Mouse (Mus musculus) small intestine, adult 2 months (tissue): ENCODE results near the gene Slc17a7. TPM values are rescaled to one million over a fixed set of nuclear protein-coding genes. Genes with fewer than 3 reads are reported as not detected.

Source experiments
- H3K27ac ChIP-seq: fragments of 200-500 bp; 2 replicates; pipeline ENCODE4 v1.5.1; 2012; ENCODE audit warnings: low read depth, low read length, control low read depth, inconsistent platforms; ENCODE audit not compliant: insufficient read depth
- H3K27me3 ChIP-seq: fragments of 200-500 bp; 2 replicates; pipeline ENCODE4 v1.6.1; 2012; ENCODE audit warnings: mild to moderate bottlenecking, moderate library complexity, low read length, inconsistent platforms; ENCODE audit not compliant: control insufficient read depth, insufficient read depth
- H3K36me3 ChIP-seq: fragments of 200-500 bp; 2 replicates; pipeline ENCODE4 v1.6.1; 2012; ENCODE audit warnings: mild to moderate bottlenecking, low read length, control low read depth, inconsistent platforms; ENCODE audit not compliant: control insufficient read depth, insufficient read depth
- H3K4me1 ChIP-seq: fragments of 200-500 bp; 2 replicates; pipeline ENCODE4 v1.6.1; 2012; ENCODE audit warnings: low read length, inconsistent platforms, mixed read lengths; ENCODE audit not compliant: control insufficient read depth, insufficient read depth, insufficient read length
- H3K4me3 ChIP-seq: fragments of 200-500 bp; 2 replicates; pipeline ENCODE4 v1.5.1; 2012; ENCODE audit warnings: low read depth, mild to moderate bottlenecking, control low read depth, inconsistent platforms, low read length, moderate library complexity
- CTCF ChIP-seq: fragments of 200-500 bp; IDR thresholded peaks from 2 replicates; pipeline ENCODE4 v1.5.1; 2012; ENCODE audit warnings: low read depth, mild to moderate bottlenecking, control low read depth, inconsistent platforms, low read length, moderate library complexity, mixed read lengths; ENCODE audit not compliant: insufficient replicate concordance, insufficient read length; ENCODE audit errors: extremely low read depth
- POLR2A ChIP-seq: fragments of 200-500 bp; IDR thresholded peaks from 2 replicates; pipeline ENCODE4 v1.6.1; 2012; ENCODE audit warnings: low read depth, mild to moderate bottlenecking, control low read depth, inconsistent platforms, low read length, moderate library complexity
- WGBS: fragments of 180-500 bp; shearing (Covaris S2); methylation state at CpG from one replicate; pipeline ENCODE4 v1.1.7; 2018; 5-methylcytosine and 5-hydroxymethylcytosine counted together
- polyA plus RNA-seq: library from polyadenylated mRNA; depleted of rRNA; stranded (reverse); fragments of >200 nt; gene quantifications from 2 replicates; pipeline ENCODE4 v1.2.3, GENCODE M21; 2012

Gene Slc17a7
- polyA plus RNA-seq, 1 experiment, result 0.09 TPM

DNA sequence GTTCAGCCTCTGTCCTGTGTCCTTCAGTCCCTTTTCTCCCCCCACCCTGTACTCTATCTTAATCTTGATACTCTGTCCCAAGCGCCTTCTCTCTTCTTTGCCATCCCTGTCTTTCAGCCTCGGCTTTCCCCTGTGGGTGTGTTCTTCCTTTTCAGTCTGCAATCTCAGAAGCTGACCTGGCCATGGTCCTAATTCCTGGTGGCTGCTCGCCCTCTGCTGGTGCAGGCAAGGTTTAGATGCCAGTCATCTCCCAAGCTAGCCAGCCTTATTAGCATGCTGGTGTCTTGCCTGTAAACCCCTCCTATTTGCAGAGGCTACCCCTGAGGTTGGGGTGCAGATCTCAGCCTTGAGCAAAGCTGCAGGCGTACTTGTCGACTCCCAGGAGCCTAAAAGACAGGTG, 34.7 kb downstream of the Slc17a7 start:
- Histone ChIP-seq H3K4me3 (no peak overlapping the region), H3K27ac (no peak overlapping the region), H3K36me3 (no peaks in the 10 kb centered on the region), H3K4me1 (no peaks in the 10 kb centered on the region), H3K27me3 (no peaks in the 10 kb centered on the region)
- TF ChIP-seq CTCF, result peak; percentile 75
- TF ChIP-seq POLR2A, result no peak
- 12% methylated on average over 5 of the region's 5 CpGs for WGBS

DNA sequence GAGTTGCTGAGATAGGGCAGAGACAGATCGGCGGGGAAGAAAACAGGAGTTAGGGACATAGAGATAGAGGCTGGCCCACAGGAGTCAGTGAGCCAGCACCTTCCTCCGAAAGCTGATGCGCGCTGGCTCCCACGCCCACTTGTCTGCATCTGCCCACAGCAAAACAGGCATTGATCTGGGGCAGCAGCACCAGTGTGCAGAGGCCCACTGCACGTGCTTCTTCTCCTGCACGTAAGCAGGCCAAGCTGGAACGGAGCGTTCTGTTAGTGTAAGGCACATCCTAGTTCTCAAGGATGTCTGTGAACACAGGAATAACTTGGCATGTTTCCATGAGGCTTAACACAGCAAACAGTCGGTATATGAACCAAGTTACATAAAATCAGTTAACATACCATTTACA, 35.2 kb downstream of the Slc17a7 start:
- 76% methylated on average over 11 of the region's 11 CpGs for WGBS

DNA sequence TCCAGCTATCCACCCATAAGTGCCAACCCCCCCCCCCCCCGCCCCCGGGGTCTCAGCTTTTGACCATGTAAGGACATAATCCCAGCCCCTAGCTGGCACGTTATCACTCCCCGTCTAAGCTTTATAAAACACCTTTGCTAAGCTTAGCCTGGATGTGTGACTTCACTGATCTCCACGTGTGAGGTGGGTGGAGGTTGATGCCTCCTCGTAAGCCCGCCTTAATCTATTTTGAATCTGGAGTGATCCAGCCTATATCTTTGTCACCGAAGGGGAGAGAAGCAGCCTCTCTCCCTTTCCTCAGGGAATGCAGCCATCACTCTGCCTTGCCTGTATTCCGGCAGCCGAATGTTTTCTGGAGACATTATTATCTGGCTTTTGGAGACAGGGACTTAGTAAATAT, 38.9 kb downstream of the Slc17a7 start:
- Histone ChIP-seq H3K27me3 (no peaks in the 10 kb centered on the region), H3K4me1 (no peaks in the 10 kb centered on the region), H3K36me3 (no peaks in the 10 kb centered on the region), H3K27ac (no peak overlapping the region), H3K4me3 (no peak overlapping the region)
- TF ChIP-seq CTCF (no peak), POLR2A (no peak)
- 42% methylated on average over 10 of the region's 10 CpGs for WGBS

More for the DNA sequence above, 35.2 kb downstream of the Slc17a7 start:
- Histone ChIP-seq H3K4me1 (no peaks in the 10 kb centered on the region), H3K36me3 (no peaks in the 10 kb centered on the region), H3K27ac (no peak overlapping the region), H3K27me3 (no peaks in the 10 kb centered on the region), H3K4me3 (no peak overlapping the region)
- no peak for TF ChIP-seq POLR2A
- no peak for TF ChIP-seq CTCF

DNA sequence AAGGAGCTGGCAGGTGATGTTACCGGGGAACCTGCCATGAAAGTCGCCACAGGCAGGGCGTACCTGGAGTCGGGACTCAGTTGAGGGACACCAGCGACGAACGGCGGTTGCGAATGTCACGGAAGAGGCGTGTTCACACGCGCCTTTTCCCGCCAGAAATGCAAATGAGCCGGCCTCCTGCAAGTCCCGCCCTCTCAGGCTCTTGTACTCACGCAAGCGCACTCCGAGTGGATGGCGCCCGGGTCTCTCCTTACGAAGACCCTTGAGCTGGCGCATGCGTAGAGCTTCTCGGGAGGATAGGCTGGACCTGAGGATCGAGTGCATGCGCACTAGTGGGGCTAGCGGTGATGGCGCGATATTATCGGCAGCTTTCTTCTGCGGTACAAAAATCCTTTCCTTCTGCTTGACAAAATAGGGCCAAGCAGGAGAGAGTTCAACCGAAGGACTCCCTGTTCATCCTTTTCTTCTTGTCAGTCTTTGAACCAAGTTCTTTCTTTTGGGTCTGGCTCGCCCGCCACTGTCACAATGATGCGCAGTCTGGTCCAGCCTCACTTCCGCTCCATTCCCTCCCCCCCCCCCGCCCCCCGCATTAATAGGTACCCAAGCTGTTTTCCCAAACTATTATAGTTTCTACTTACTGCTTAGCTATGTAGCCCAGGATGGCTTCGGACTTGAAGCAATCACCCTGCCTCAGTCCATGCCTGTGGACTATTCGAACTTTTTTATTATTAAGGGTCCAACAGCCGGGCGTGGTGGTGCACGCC, 40.8 kb downstream of the Slc17a7 start, which contains the start of gene Ccdc155:
Gene Ccdc155, minus strand, starts transcription at position 513 of the 764 bp plus-strand sequence.
- H3K4me1 ChIP-seq, result no peaks in the 10 kb centered on the region
- H3K36me3 ChIP-seq, result no peaks in the 10 kb centered on the region
- no peaks in the 10 kb centered on the region for H3K27me3 ChIP-seq
- H3K4me3 ChIP-seq, result peak within 1 kb of the TSS; percentile 53
- TF ChIP-seq POLR2A (no peak), CTCF (no peak)
- 7% methylated on average over 44 of the region's 44 CpGs for WGBS
- no peak within 1 kb of the TSS for H3K27ac ChIP-seq

DNA sequence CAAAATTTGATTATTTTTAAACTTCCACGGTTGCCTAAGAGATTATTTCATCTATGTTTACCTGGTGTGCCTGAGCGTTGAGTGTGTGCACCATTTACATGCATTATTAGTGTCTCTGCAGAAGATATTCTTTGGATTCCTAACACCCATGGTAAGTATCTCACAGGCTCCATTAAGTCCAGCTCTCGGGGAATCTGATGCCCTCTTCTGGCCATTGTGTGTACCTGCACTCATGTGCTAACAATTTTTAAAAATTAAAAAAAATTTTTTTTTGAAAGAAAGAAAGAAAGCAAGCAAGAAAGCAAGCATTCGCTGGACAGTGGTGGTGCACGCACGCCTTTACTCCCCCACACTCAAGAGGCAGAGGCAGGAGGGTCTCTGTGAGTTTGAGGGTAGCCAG, 44.5 kb downstream of the Slc17a7 start:
- Histone ChIP-seq H3K4me3 (no peak overlapping the region), H3K27me3 (peaks cover 7% of the 10 kb centered on the region; the same call in 1 of the 2 replicates), H3K4me1 (peaks cover 6% of the 10 kb centered on the region), H3K27ac (no peak overlapping the region), H3K36me3 (no peaks in the 10 kb centered on the region)
- TF ChIP-seq POLR2A (no peak), CTCF (no peak)
- WGBS, result 81% methylated on average over 6 of the region's 6 CpGs

DNA sequence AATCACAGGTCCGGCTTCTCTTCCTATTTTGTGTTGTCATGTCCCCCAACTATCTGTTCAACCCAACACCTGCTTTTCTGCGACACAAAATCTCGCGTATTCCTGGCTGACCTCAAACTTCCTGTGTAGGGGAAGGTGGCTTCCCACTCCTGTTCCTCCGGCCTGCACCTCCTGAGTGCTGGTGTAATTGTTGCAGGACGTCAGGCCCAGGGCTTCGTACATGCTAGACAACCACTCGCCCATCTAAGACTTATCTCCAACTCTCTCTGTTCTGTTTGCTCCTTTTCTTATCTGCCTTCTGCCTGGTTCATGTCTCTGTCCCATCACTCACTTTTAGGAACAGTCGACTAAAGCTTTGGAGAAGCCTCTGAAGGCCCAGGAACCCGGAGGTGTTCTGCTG, 47.3 kb downstream of the Slc17a7 start:
- Histone ChIP-seq H3K4me3 (peak overlapping the region; percentile 22; the same call in 1 of the 2 replicates), H3K36me3 (no peaks in the 10 kb centered on the region), H3K27ac (no peak overlapping the region), H3K4me1 (peaks cover 11% of the 10 kb centered on the region), H3K27me3 (peaks cover 15% of the 10 kb centered on the region)
- 59% methylated on average over 10 of the region's 10 CpGs for WGBS
- TF ChIP-seq POLR2A, result no peak
- no peak for TF ChIP-seq CTCF

DNA sequence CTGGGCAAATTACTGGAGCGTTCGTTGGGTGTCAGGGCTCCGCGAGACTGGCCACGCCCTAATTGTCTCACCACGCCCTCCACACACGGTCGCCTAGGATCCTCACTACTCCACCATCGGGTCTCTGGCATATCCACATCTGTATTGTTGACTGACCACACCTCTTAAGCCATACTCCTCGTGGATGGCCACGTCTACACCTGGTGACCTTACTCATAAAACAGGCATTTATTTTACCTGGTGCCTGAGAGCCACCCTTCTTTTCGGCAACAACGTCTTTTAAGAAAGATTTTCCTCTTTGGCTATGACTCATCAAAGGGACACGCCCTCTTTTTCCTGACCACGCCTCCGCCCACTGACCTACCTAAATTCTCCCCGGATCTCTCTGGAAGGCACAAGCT, 48.1 kb downstream of the Slc17a7 start, which contains the start of gene Dkkl1:
Gene Dkkl1, minus strand, starts transcription at position 297 of the 401 bp plus-strand sequence.
- Histone ChIP-seq H3K27ac (no peak within 1 kb of the TSS), H3K27me3 (peaks cover 16% of the 10 kb centered on the region), H3K4me1 (peaks cover 11% of the 10 kb centered on the region), H3K4me3 (peak within 1 kb of the TSS; percentile 22), H3K36me3 (no peaks in the 10 kb centered on the region)
- WGBS, result 3% methylated on average over 17 of the region's 17 CpGs
- TF ChIP-seq POLR2A, result no peak
- TF ChIP-seq CTCF, result no peak

DNA sequence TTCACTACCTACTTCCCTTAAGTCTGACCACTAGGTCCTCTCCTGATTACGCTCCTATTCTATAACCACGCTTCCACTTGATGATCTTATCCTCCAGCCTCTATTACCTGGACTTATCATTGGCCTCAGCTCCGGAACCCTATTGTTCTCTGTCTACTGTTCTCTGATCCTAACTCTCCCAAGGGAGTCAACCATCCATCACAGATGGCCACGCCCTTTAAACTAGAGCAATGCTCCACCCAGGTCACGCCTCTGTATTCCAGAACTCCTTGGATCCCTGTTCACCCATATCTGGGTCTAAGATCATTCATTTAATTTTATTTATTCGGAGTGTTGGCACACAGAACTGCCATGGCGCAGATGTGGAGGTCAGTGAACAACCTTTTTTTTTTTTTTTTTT, 48.6 kb downstream of the Slc17a7 start:
- no peak overlapping the region for H3K4me3 ChIP-seq
- 71% methylated on average over 7 of the region's 7 CpGs for WGBS
- TF ChIP-seq CTCF (no peak), POLR2A (no peak)

More for the DNA sequence above, 48.6 kb downstream of the Slc17a7 start:
- Histone ChIP-seq H3K27ac (no peak overlapping the region), H3K36me3 (no peaks in the 10 kb centered on the region), H3K27me3 (peaks cover 16% of the 10 kb centered on the region), H3K4me1 (peaks cover 11% of the 10 kb centered on the region)
